In the genomic region with DNA sequence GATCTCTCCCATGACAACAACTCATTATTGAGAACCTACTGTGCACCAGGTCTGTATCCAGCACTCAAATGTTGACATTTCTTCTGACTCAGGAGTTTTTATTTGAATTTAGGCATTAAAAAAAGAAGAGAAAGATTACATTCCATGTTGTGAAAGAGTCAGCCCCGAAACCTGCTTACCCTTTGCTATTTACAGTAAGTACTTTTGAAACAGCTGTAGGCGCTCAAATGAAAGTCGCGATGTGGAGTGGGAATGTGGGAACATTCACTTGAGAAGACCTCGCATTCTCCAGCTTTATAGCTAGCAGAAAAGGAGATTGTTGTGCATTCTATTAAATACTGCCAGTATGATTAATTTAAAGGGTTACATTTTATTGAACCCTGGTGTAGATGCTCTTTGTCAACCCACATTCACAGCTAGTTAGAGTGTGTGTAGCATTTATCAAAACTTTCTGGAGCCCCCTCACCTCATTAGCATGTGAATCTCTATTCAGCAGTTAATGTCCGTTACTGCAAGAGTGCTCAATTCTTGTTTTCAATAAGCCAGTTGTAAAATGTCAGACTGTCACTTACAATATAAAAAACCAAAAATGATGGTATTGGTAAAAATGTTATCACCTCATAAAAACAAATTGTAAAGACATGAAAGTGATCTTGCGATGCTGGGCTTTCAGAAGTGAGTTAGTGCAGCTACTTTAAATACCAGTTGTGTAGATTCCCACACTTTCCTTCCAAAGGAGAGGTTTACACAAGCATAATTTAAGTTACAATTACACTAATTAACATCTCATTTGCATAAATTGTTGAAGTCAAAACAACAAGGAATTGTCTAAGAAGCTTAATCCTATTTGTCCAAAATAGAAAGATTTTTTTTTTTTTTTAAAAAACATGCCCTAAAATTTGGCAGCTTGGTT, we compare ENCODE assay signal across 17 mouse cellular contexts. TPM values are rescaled to one million over a fixed set of nuclear protein-coding genes. Genes with fewer than 3 reads are reported as not detected.
A peak's percentile ranks its signal among the peaks of the same experiment; 100 is the strongest.
DNase-seq lines count a peak whose midpoint lies in the region; ATAC-seq lines count a peak whose summit lies in the region.
"Had no signal": no experiment of that assay in that cellular context is flagged by ENCODE, and none has a peak within 500 bp of the region (broad histone marks: within the 10 kb centered on the region; RNA-seq: fewer than 3 reads in every experiment).

No protein-coding gene starts in this region.

- H3K27ac ChIP-seq in lung, embryonic 15.5 days, result peak overlapping the region; percentile 44; the same call in 1 of the 2 replicates
- H3K27ac ChIP-seq in forebrain, embryonic 13.5 days, result peak overlapping the region; percentile 61; the same call in 1 of the 2 replicates
- H3K27ac ChIP-seq in hindbrain, embryonic 15.5 days (replicated peaks), result peak overlapping the region; percentile 48; the same call in 1 of the 2 replicates
- H3K27ac ChIP-seq: liver, embryonic 14.5 days had no signal

- H3K4me3 ChIP-seq in lung, embryonic 15.5 days, result no peak overlapping the region
- no peak overlapping the region for H3K4me3 ChIP-seq in forebrain, embryonic 13.5 days
- no peak overlapping the region for H3K4me3 ChIP-seq in hindbrain, embryonic 15.5 days
- H3K4me3 ChIP-seq: heart, embryonic 12.5 days; megakaryocyte, embryonic 14.5 days had no signal

- H3K4me1 ChIP-seq in lung, embryonic 15.5 days, result peaks cover 20% of the 10 kb centered on the region
- H3K4me1 ChIP-seq in forebrain, embryonic 13.5 days, result peaks cover 53% of the 10 kb centered on the region
- H3K4me1 ChIP-seq in hindbrain, embryonic 15.5 days (replicated peaks), result peaks cover 15% of the 10 kb centered on the region
- H3K4me1 ChIP-seq: megakaryocyte, embryonic 14.5 days had no signal

- H3K27me3 ChIP-seq in lung, embryonic 15.5 days, result no peaks in the 10 kb centered on the region
- H3K27me3 ChIP-seq in forebrain, embryonic 13.5 days, result no peaks in the 10 kb centered on the region
- H3K27me3 ChIP-seq in hindbrain, embryonic 15.5 days, result no peaks in the 10 kb centered on the region
- H3K27me3 ChIP-seq: heart, embryonic 12.5 days had no signal

- WGBS in lung, embryonic 15.5 days, result 38% methylated on average over 7 of the region's 7 CpGs
- WGBS in forebrain, embryonic 13.5 days, result 23% methylated on average over 7 of the region's 7 CpGs
- WGBS in hindbrain, embryonic 15.5 days, result 28% methylated on average over 7 of the region's 7 CpGs

- H3K4me2 ChIP-seq in lung, embryonic 15.5 days, result no peak overlapping the region
- peak overlapping the region; percentile 28 for H3K4me2 ChIP-seq in forebrain, embryonic 13.5 days
- peak overlapping the region; percentile 19 for H3K4me2 ChIP-seq in hindbrain, embryonic 15.5 days
- H3K4me2 ChIP-seq: heart, embryonic 12.5 days had no signal

- peaks cover 11% of the 10 kb centered on the region for H3K36me3 ChIP-seq in lung, embryonic 15.5 days
- H3K36me3 ChIP-seq in forebrain, embryonic 13.5 days (ENCODE audit: poor library complexity, severe bottlenecking), result peaks cover 16% of the 10 kb centered on the region
- no peaks in the 10 kb centered on the region for H3K36me3 ChIP-seq in hindbrain, embryonic 15.5 days

- H3K9me3 ChIP-seq in lung, embryonic 15.5 days, result no peaks in the 10 kb centered on the region
- H3K9me3 ChIP-seq in forebrain, embryonic 13.5 days (replicated peaks), result no peaks in the 10 kb centered on the region
- H3K9me3 ChIP-seq in hindbrain, embryonic 15.5 days, result no peaks in the 10 kb centered on the region
- H3K9me3 ChIP-seq: heart, embryonic 12.5 days; megakaryocyte, embryonic 14.5 days had no signal

- intact Hi-C loops in heart, postnatal 36 days (cut with DNase I), result no loop called here

- peak; percentile 64 for DNase-seq in heart, adult 11 months
- DNase-seq in heart, postnatal 36 days, result no peak
- DNase-seq in lung, postnatal 25 days (ENCODE audit: low spot score), result no peak
- DNase-seq in left cerebral cortex, adult 11 months (ENCODE audit: low spot score), result no peak
- DNase-seq in natural killer cell, adult 2 months (ENCODE audit: low spot score in 2 of 2), result no peak
- DNase-seq: adrenal gland, adult 2 months; cerebellum, adult 9-11 months; gastrocnemius, postnatal 10 days; kidney, postnatal 10 days had no signal

- H3K9ac ChIP-seq in lung, embryonic 15.5 days, result no peak overlapping the region
- H3K9ac ChIP-seq in forebrain, embryonic 13.5 days, result no peak overlapping the region
- no peak overlapping the region for H3K9ac ChIP-seq in hindbrain, embryonic 15.5 days
- H3K9ac ChIP-seq: heart, embryonic 12.5 days; liver, embryonic 14.5 days had no signal

- no peak; the same call in 1 of the 2 replicates for ATAC-seq in lung, embryonic 15.5 days (ENCODE audit: borderline replicate concordance, extremely low read depth, low FRiP score, low TSS enrichment)
- ATAC-seq in forebrain, embryonic 13.5 days, result peak; percentile 83
- peak; percentile 52; the same call in 1 of the 2 replicates for ATAC-seq in hindbrain, embryonic 15.5 days (ENCODE audit: low FRiP score, low read depth)
- ATAC-seq: inflammation-experienced regulatory T-cells, adult 6 months had no signal

RNA-seq across cellular contexts. Expression of gene E130114P18Rik, which starts 28.3 kb away (rescaled TPM):
- total RNA-seq in heart, postnatal 36 days (2021), result under 1 TPM in 1 of 2 experiments, not detected in 1; 0.28 TPM
- polyA plus RNA-seq in lung, embryonic 15.5 days (2015; fragmentation: Nextera tagmentation; extraction: Ambion mirVana), result 0.44 and 0.99 TPM in 2 replicates
- polyA plus RNA-seq in forebrain, embryonic 13.5 days (2015; fragmentation: Nextera tagmentation; extraction: Ambion mirVana), result 64.7 and 71.1 TPM in 2 replicates
- 20.2 and 23.1 TPM in 2 replicates for polyA plus RNA-seq in hindbrain, embryonic 15.5 days (2015; fragmentation: Nextera tagmentation; extraction: Ambion mirVana)
- total RNA-seq: adrenal gland, adult 2 months; neutrophil, adult 5-6 weeks had no signal
- polyA plus RNA-seq: inflammation-experienced regulatory T-cells, adult 6 months; liver, embryonic 14.5 days had no signal

RNA-seq across cellular contexts. Expression of gene Nfia, which starts 33.6 kb away (rescaled TPM):
- total RNA-seq in heart, postnatal 36 days (2021), result 100 to 1,000 TPM; 128 to 149 TPM
- polyA plus RNA-seq in lung, embryonic 15.5 days (2015; fragmentation: Nextera tagmentation; extraction: Ambion mirVana), result 44.8 and 50.2 TPM in 2 replicates
- polyA plus RNA-seq in forebrain, embryonic 13.5 days (2015; fragmentation: Nextera tagmentation; extraction: Ambion mirVana), result 93.7 and 121 TPM in 2 replicates
- polyA plus RNA-seq in hindbrain, embryonic 15.5 days (2015; fragmentation: Nextera tagmentation; extraction: Ambion mirVana), result 39.5 and 47.1 TPM in 2 replicates

Comparison
In these comparisons a context has a peak if more than half of its experiments do, and no peak if none do; other contexts are left out.
1. RNA of gene E130114P18Rik, which starts 28.3 kb away (polyA plus RNA-seq): 64.7 to 71.1 TPM in forebrain, embryonic 13.5 days and 20.2 to 23.1 TPM in hindbrain, embryonic 15.5 days; 0.44 to 0.99 TPM in lung, embryonic 15.5 days; every median in the first group is over 10 times any median in the second.
2. Peak in every context shown above with its lines, with median percentiles within 50 percentile points of each other: H3K27ac ChIP-seq.